Mouse (Mus musculus): ENCODE measurements at regions not wholly inside any gene's neighbourhood (a gene's known extent, or its start where the extent isn't known, plus 50 kb on each side); places are given as distances from the start of the nearest gene placed in this dataset.

- Histone ChIP-seq H3K27me3 (ENCODE audit: insufficient read depth, low read length) (no peaks in the 10 kb centered on the region), H3K4me1 (replicated peaks; ENCODE audit: insufficient read depth, low read length) (no peaks in the 10 kb centered on the region), H3K4me3 (replicated peaks; ENCODE audit: low read depth, low read length) (no peak overlapping the region), H3K9me3 (replicated peaks; ENCODE audit: low read length) (no peaks in the 10 kb centered on the region), H3K4me2 (ENCODE audit: low read length) (no peak overlapping the region), H3K36me3 (ENCODE audit: insufficient read depth, low read length) (no peaks in the 10 kb centered on the region), H3K9ac (ENCODE audit: low read depth, low read length) (no peak overlapping the region), H3K27ac (no peak overlapping the region)
- DNase-seq (ENCODE audit: low spot score): no peak
- ATAC-seq (replicated peaks; ENCODE audit: low FRiP score, low read depth): no peak
- TF ChIP-seq CTCF (IDR thresholded peaks at IDR 0.05; ENCODE audit: low read depth): no peak
- 60% methylated on average over 4 of the region's 4 CpGs for WGBS
These were observed 252.1 kb upstream of the Gadl1 start for GRCm38 (mm10) chr9:115656994-115657713.

GRCm38 (mm10) chr9:115658477-115658876 lies 250.8 kb upstream of the Gadl1 start:
- DNase-seq (ENCODE audit: low spot score) (no peak), ATAC-seq (replicated peaks; ENCODE audit: low FRiP score, low read depth) (no peak)
- Histone ChIP-seq H3K4me1 (replicated peaks; ENCODE audit: insufficient read depth, low read length) (no peaks in the 10 kb centered on the region), H3K4me2 (ENCODE audit: low read length) (no peak overlapping the region), H3K27me3 (ENCODE audit: insufficient read depth, low read length) (no peaks in the 10 kb centered on the region), H3K4me3 (replicated peaks; ENCODE audit: low read depth, low read length) (no peak overlapping the region), H3K27ac (no peak overlapping the region), H3K9ac (ENCODE audit: low read depth, low read length) (no peak overlapping the region), H3K36me3 (ENCODE audit: insufficient read depth, low read length) (no peaks in the 10 kb centered on the region), H3K9me3 (replicated peaks; ENCODE audit: low read length) (no peaks in the 10 kb centered on the region)
- no peak for TF ChIP-seq CTCF (IDR thresholded peaks at IDR 0.05; ENCODE audit: low read depth)
- 80% methylated on average over 5 of the region's 5 CpGs for WGBS

- ATAC-seq (replicated peaks; ENCODE audit: low FRiP score, low read depth): no peak
- H3K27ac ChIP-seq: no peak overlapping the region
- WGBS: 54% methylated on average over 1 of the region's 1 CpGs
- no peak for TF ChIP-seq CTCF (IDR thresholded peaks at IDR 0.05; ENCODE audit: low read depth)
- no peak overlapping the region for H3K9ac ChIP-seq (ENCODE audit: low read depth, low read length)
- H3K4me2 ChIP-seq (ENCODE audit: low read length): no peak overlapping the region
- DNase-seq (ENCODE audit: low spot score): no peak
- no peaks in the 10 kb centered on the region for H3K9me3 ChIP-seq (replicated peaks; ENCODE audit: low read length)
- no peaks in the 10 kb centered on the region for H3K36me3 ChIP-seq (ENCODE audit: insufficient read depth, low read length)
- H3K4me1 ChIP-seq (replicated peaks; ENCODE audit: insufficient read depth, low read length): no peaks in the 10 kb centered on the region
- no peak overlapping the region for H3K4me3 ChIP-seq (replicated peaks; ENCODE audit: low read depth, low read length)
- no peaks in the 10 kb centered on the region for H3K27me3 ChIP-seq (ENCODE audit: insufficient read depth, low read length)
These were observed 248.9 kb upstream of the Gadl1 start for GRCm38 (mm10) chr9:115660371-115660770.

GRCm38 (mm10) chr9:115661834-115662425 lies 247.3 kb upstream of the Gadl1 start:
- H3K4me1 ChIP-seq (replicated peaks; ENCODE audit: insufficient read depth, low read length): no peaks in the 10 kb centered on the region
- ATAC-seq (replicated peaks; ENCODE audit: low FRiP score, low read depth): peak; percentile 77
- H3K9ac ChIP-seq (ENCODE audit: low read depth, low read length): no peak overlapping the region
- no peaks in the 10 kb centered on the region for H3K9me3 ChIP-seq (replicated peaks; ENCODE audit: low read length)
- DNase-seq (ENCODE audit: low spot score): peak; percentile 48
- 0 out of 2 replicates have a peak overlapping the region, but pooled peaks have one; percentile 47 for H3K27ac ChIP-seq
- WGBS: 76% methylated on average over 5 of the region's 5 CpGs
- no peak for TF ChIP-seq CTCF (IDR thresholded peaks at IDR 0.05; ENCODE audit: low read depth)
- H3K4me3 ChIP-seq (replicated peaks; ENCODE audit: low read depth, low read length): no peak overlapping the region
- no peaks in the 10 kb centered on the region for H3K36me3 ChIP-seq (ENCODE audit: insufficient read depth, low read length)
- H3K4me2 ChIP-seq (ENCODE audit: low read length): no peak overlapping the region
- H3K27me3 ChIP-seq (ENCODE audit: insufficient read depth, low read length): no peaks in the 10 kb centered on the region

- no peaks in the 10 kb centered on the region for H3K4me1 ChIP-seq (replicated peaks; ENCODE audit: insufficient read depth, low read length)
- H3K27me3 ChIP-seq (ENCODE audit: insufficient read depth, low read length): no peaks in the 10 kb centered on the region
- no peak overlapping the region for H3K4me3 ChIP-seq (replicated peaks; ENCODE audit: low read depth, low read length)
- 18% methylated on average over 5 of the region's 5 CpGs for WGBS
- no peaks in the 10 kb centered on the region for H3K9me3 ChIP-seq (replicated peaks; ENCODE audit: low read length)
- peak; percentile 74 for DNase-seq (ENCODE audit: low spot score)
- peak overlapping the region; percentile 13; the same call in 1 of the 2 replicates for H3K27ac ChIP-seq
- TF ChIP-seq CTCF (IDR thresholded peaks at IDR 0.05; ENCODE audit: low read depth): no peak
- H3K9ac ChIP-seq (ENCODE audit: low read depth, low read length): no peak overlapping the region
- no peaks in the 10 kb centered on the region for H3K36me3 ChIP-seq (ENCODE audit: insufficient read depth, low read length)
- H3K4me2 ChIP-seq (ENCODE audit: low read length): no peak overlapping the region
- ATAC-seq (replicated peaks; ENCODE audit: low FRiP score, low read depth): no peak
These were observed 243.8 kb upstream of the Gadl1 start for GRCm38 (mm10) chr9:115665337-115666004.

GRCm38 (mm10) chr9:115666530-115666929 lies 242.7 kb upstream of the Gadl1 start:
- Histone ChIP-seq H3K9me3 (replicated peaks; ENCODE audit: low read length) (no peaks in the 10 kb centered on the region), H3K4me1 (replicated peaks; ENCODE audit: insufficient read depth, low read length) (no peaks in the 10 kb centered on the region), H3K36me3 (ENCODE audit: insufficient read depth, low read length) (no peaks in the 10 kb centered on the region), H3K4me2 (ENCODE audit: low read length) (no peak overlapping the region), H3K9ac (ENCODE audit: low read depth, low read length) (no peak overlapping the region), H3K4me3 (replicated peaks; ENCODE audit: low read depth, low read length) (no peak overlapping the region), H3K27me3 (ENCODE audit: insufficient read depth, low read length) (no peaks in the 10 kb centered on the region), H3K27ac (no peak overlapping the region)
- ATAC-seq (replicated peaks; ENCODE audit: low FRiP score, low read depth): no peak
- no peak for DNase-seq (ENCODE audit: low spot score)
- 91% methylated on average over 3 of the region's 3 CpGs for WGBS
- TF ChIP-seq CTCF (IDR thresholded peaks at IDR 0.05; ENCODE audit: low read depth): no peak

Data from kidney, postnatal 0 days (tissue).